Mouse (Mus musculus) olfactory bulb, adult 2 months (tissue): Measurements from ENCODE around the gene Exosc7.

ENCODE experiments used
- CTCF ChIP-seq: fragments of 200-500 bp; IDR thresholded peaks from 2 replicates; pipeline ENCODE4 v1.5.1; 2012; ENCODE audit warnings: low read depth, mild to moderate bottlenecking, low read length, moderate library complexity; ENCODE audit not compliant: insufficient read depth
- POLR2A ChIP-seq: fragments of 200-500 bp; IDR thresholded peaks from 2 replicates; pipeline ENCODE4 v1.6.1; 2012; ENCODE audit warnings: mild to moderate bottlenecking, low read depth, low read length, moderate library complexity; ENCODE audit not compliant: insufficient read depth

DNA sequence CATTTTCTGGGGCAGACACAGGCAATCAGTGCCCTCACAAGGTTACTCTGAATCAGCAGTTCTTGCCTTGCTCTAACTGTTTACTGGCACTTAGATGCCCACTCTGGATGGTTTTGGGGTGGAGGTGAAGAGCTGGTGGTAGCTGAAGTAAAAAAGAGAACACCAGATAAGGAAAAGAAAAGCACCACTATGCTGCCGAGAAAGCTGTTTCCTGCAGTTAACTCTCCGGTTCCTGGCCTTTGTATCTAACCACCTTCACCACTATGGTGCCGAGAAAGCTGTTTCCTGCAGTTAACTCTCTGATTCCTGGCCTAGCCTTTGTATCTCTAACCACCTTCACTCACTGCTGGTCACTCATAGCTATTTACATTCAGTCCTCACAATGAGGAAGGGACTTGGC is 25.5 kb upstream of the Exosc7 start:
- TF ChIP-seq POLR2A (no peak), CTCF (no peak)
